8 mouse cellular contexts compared by ENCODE assay signal in the genomic region with DNA sequence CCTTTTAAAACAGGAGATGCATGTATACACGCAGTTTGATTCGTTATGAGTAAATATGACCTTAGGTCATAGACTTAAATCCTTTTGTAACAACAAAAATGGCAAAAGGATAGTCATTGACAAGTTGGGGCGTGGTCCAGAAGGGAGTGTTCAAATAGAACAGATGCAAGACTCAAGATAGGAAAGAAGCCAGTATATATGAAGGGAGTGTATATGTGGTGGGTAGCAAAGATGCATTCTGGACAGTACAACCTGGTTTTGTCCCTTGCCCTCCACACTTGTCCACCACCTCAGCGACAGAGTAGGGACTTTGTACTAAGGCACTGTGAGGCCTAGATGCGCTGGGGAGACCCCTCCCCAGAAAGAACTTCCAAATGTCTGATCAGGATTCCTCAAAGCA. TPM values are rescaled to one million over a fixed set of nuclear protein-coding genes. Genes with fewer than 3 reads are reported as not detected.
DNase-seq lines count a peak whose midpoint lies in the region; ATAC-seq and TF ChIP-seq lines count a peak whose summit lies in the region.

No protein-coding gene starts in this region.

- intact Hi-C loops in heart, postnatal 14 days (cut with DNase I) = loop anchor here (2.0 kb wide), 1 partner anchor 55 kb away; no protein-coding TSS in a partner anchor

- peaks cover 59% of the 10 kb centered on the region for H3K36me3 ChIP-seq in heart, postnatal 0 days (replicated peaks; ENCODE audit: control insufficient read depth, insufficient read depth, low read length)
- peaks cover 27% of the 10 kb centered on the region for H3K36me3 ChIP-seq in intestine, embryonic 15.5 days
- H3K36me3 ChIP-seq in midbrain, embryonic 16.5 days (ENCODE audit: control insufficient read depth, insufficient read depth, low read length) = peaks cover 43% of the 10 kb centered on the region

- WGBS in heart, postnatal 0 days = 69% methylated on average over 5 of the region's 5 CpGs
- WGBS in intestine, embryonic 15.5 days = 72% methylated on average over 5 of the region's 5 CpGs
- 77% methylated on average over 5 of the region's 5 CpGs for WGBS in midbrain, embryonic 16.5 days

- no peaks in the 10 kb centered on the region for H3K27me3 ChIP-seq in heart, postnatal 0 days (ENCODE audit: control insufficient read depth, insufficient read depth, low read length)
- H3K27me3 ChIP-seq in intestine, embryonic 15.5 days (replicated peaks) = no peaks in the 10 kb centered on the region
- no peaks in the 10 kb centered on the region for H3K27me3 ChIP-seq in midbrain, embryonic 16.5 days (ENCODE audit: control insufficient read depth, insufficient read depth, low read depth, low read length)

- H3K9me3 ChIP-seq in heart, postnatal 0 days (replicated peaks; ENCODE audit: control insufficient read depth, low read length) = no peaks in the 10 kb centered on the region
- H3K9me3 ChIP-seq in intestine, embryonic 15.5 days = no peaks in the 10 kb centered on the region
- no peaks in the 10 kb centered on the region for H3K9me3 ChIP-seq in midbrain, embryonic 16.5 days (replicated peaks; ENCODE audit: control insufficient read depth, low read length, poor library complexity, severe bottlenecking)

- TF ChIP-seq EP300 in heart, postnatal 0 days (IDR thresholded peaks at IDR 0.05; ENCODE audit: low read depth) = no peak

- H3K4me2 ChIP-seq in heart, postnatal 0 days (ENCODE audit: low read depth, low read length) = no peak overlapping the region
- H3K4me2 ChIP-seq in intestine, embryonic 15.5 days (replicated peaks) = no peak overlapping the region; the same call in 1 of the 2 replicates
- peak overlapping the region; percentile 87; the same call in 1 of the 2 replicates for H3K4me2 ChIP-seq in midbrain, embryonic 16.5 days (ENCODE audit: low read length)

- peaks cover 26% of the 10 kb centered on the region for H3K4me1 ChIP-seq in heart, postnatal 0 days (ENCODE audit: control insufficient read depth, insufficient read depth)
- 0 out of 2 replicates have a peak, but pooled peaks cover 8% of the 10 kb centered on the region for H3K4me1 ChIP-seq in intestine, embryonic 15.5 days (replicated peaks)
- peaks cover 16% of the 10 kb centered on the region for H3K4me1 ChIP-seq in midbrain, embryonic 16.5 days (ENCODE audit: control insufficient read depth, insufficient read depth, low read length)

- peak overlapping the region; percentile 22; the same call in 1 of the 2 replicates for H3K27ac ChIP-seq in heart, postnatal 0 days (ENCODE audit: low read depth)
- no peak overlapping the region for H3K27ac ChIP-seq in intestine, embryonic 15.5 days
- peak overlapping the region; percentile 55; the same call in 1 of the 2 replicates for H3K27ac ChIP-seq in midbrain, embryonic 16.5 days (ENCODE audit: low read length)

- no peak for DNase-seq in heart, postnatal 0 days (ENCODE audit: low spot score)
- no peak for DNase-seq in heart, postnatal 14 days
- DNase-seq in frontal cortex, adult 2 months (ENCODE audit: extremely low spot score in 1 of 2, low spot score in 1 of 2) = no peak
- DNase-seq in gastrocnemius, postnatal 4 days (ENCODE audit: low spot score in 2 of 2) = no peak

- TF ChIP-seq CTCF in heart, postnatal 0 days (IDR thresholded peaks at IDR 0.05; ENCODE audit: low read depth) = no peak

- H3K4me3 ChIP-seq in heart, postnatal 0 days (ENCODE audit: low read depth, low read length) = no peak overlapping the region
- no peak overlapping the region for H3K4me3 ChIP-seq in intestine, embryonic 15.5 days (replicated peaks)
- no peak overlapping the region for H3K4me3 ChIP-seq in midbrain, embryonic 16.5 days (ENCODE audit: low read depth, low read length)

- ATAC-seq in heart, postnatal 0 days (ENCODE audit: insufficient read depth, low read depth) = no peak
- peak; percentile 18; the same call in 1 of the 2 replicates for ATAC-seq in common myeloid progenitor, adult 5-6 weeks (replicated peaks; ENCODE audit: low read depth, poor library complexity, severe bottlenecking)
- ATAC-seq in intestine, embryonic 15.5 days = peak; percentile 50
- peak; percentile 23 for ATAC-seq in midbrain, embryonic 16.5 days
- no peak for ATAC-seq in activated CD4-positive, CD25-positive, alpha-beta regulatory T cell, adult 4 months

- H3K9ac ChIP-seq in heart, postnatal 0 days (replicated peaks; ENCODE audit: low read depth, low read length) = 0 out of 2 replicates have a peak overlapping the region, but pooled peaks have one; percentile 70
- H3K9ac ChIP-seq in intestine, embryonic 15.5 days = no peak overlapping the region
- H3K9ac ChIP-seq in midbrain, embryonic 16.5 days (ENCODE audit: low read depth, low read length) = no peak overlapping the region

RNA-seq across cellular contexts. Expression of a gene that starts 0.5 kb away (rescaled TPM):
- 12.0 and 13.7 TPM in 2 replicates for total RNA-seq in heart, postnatal 0 days (2014; rRNA removed; ENCODE audit: low replicate concordance)
- polyA plus RNA-seq in heart, postnatal 0 days (2015; fragmentation: Nextera tagmentation; extraction: Ambion mirVana) = 8.8 and 10.0 TPM in 2 replicates
- total RNA-seq in heart, postnatal 14 days (2021) = 10 to 100 TPM in 1 of 2 experiments, 1 to 10 TPM in 1; 9.9 to 11.4 TPM
- 1.6 and 6.1 TPM in 2 replicates for total RNA-seq in common myeloid progenitor, adult 5-6 weeks (2017)
- polyA plus RNA-seq in intestine, embryonic 15.5 days (2015; fragmentation: Nextera tagmentation; extraction: Ambion mirVana) = 10.4 and 12.0 TPM in 2 replicates
- polyA plus RNA-seq in midbrain, embryonic 16.5 days (2015; fragmentation: Nextera tagmentation; extraction: Ambion mirVana) = 33.2 and 51.7 TPM in 2 replicates
- 55.5 and 58.8 TPM in 2 replicates for polyA plus RNA-seq in frontal cortex, adult 2 months (2012; rRNA removed)
- total RNA-seq in gastrocnemius, postnatal 4 days (2021) = 1 to 10 TPM; 6.6 to 9.2 TPM
- polyA plus RNA-seq in activated CD4-positive, CD25-positive, alpha-beta regulatory T cell, adult 4 months (2017; shearing (Covaris generic)) = 1 to 10 TPM; 3.9 to 7.3 TPM

RNA-seq across cellular contexts. Expression of a gene that starts 18.4 kb away (rescaled TPM):
- total RNA-seq in heart, postnatal 0 days (2014; rRNA removed; ENCODE audit: low replicate concordance) = 0.08 TPM in 1 of 2 replicates, not detected in the other
- polyA plus RNA-seq in heart, postnatal 0 days (2015; fragmentation: Nextera tagmentation; extraction: Ambion mirVana) = 0.14 TPM in 2 replicates
- total RNA-seq in heart, postnatal 14 days (2021) = under 1 TPM; 0.12 TPM
- total RNA-seq in common myeloid progenitor, adult 5-6 weeks (2017) = 0.10 and 0.23 TPM in 2 replicates
- polyA plus RNA-seq in intestine, embryonic 15.5 days (2015; fragmentation: Nextera tagmentation; extraction: Ambion mirVana) = 0.64 and 1.3 TPM in 2 replicates
- 12.7 and 16.4 TPM in 2 replicates for polyA plus RNA-seq in midbrain, embryonic 16.5 days (2015; fragmentation: Nextera tagmentation; extraction: Ambion mirVana)
- polyA plus RNA-seq in frontal cortex, adult 2 months (2012; rRNA removed) = 67.4 and 74.7 TPM in 2 replicates
- under 1 TPM; 0.22 to 0.31 TPM for total RNA-seq in gastrocnemius, postnatal 4 days (2021)
- not detected for polyA plus RNA-seq in activated CD4-positive, CD25-positive, alpha-beta regulatory T cell, adult 4 months (2017; shearing (Covaris generic))

RNA-seq across cellular contexts. Expression of a gene that starts 24.1 kb away (rescaled TPM):
- 28.9 and 33.1 TPM in 2 replicates for total RNA-seq in heart, postnatal 0 days (2014; rRNA removed; ENCODE audit: low replicate concordance)
- 20.5 and 22.1 TPM in 2 replicates for polyA plus RNA-seq in heart, postnatal 0 days (2015; fragmentation: Nextera tagmentation; extraction: Ambion mirVana)
- total RNA-seq in heart, postnatal 14 days (2021) = 10 to 100 TPM; 30.7 to 31.8 TPM
- total RNA-seq in common myeloid progenitor, adult 5-6 weeks (2017) = 52.2 and 57.5 TPM in 2 replicates
- polyA plus RNA-seq in intestine, embryonic 15.5 days (2015; fragmentation: Nextera tagmentation; extraction: Ambion mirVana) = 62.6 and 65.0 TPM in 2 replicates
- 199 and 222 TPM in 2 replicates for polyA plus RNA-seq in midbrain, embryonic 16.5 days (2015; fragmentation: Nextera tagmentation; extraction: Ambion mirVana)
- polyA plus RNA-seq in frontal cortex, adult 2 months (2012; rRNA removed) = 204 and 217 TPM in 2 replicates
- 10 to 100 TPM; 43.7 to 44.3 TPM for total RNA-seq in gastrocnemius, postnatal 4 days (2021)
- polyA plus RNA-seq in activated CD4-positive, CD25-positive, alpha-beta regulatory T cell, adult 4 months (2017; shearing (Covaris generic)) = 10 to 100 TPM; 13.2 to 15.8 TPM

RNA-seq across cellular contexts. Expression of a gene that starts 45.4 kb away (rescaled TPM):
- total RNA-seq in heart, postnatal 0 days (2014; rRNA removed; ENCODE audit: low replicate concordance) = 3.6 and 5.7 TPM in 2 replicates
- 8.8 and 9.3 TPM in 2 replicates for polyA plus RNA-seq in heart, postnatal 0 days (2015; fragmentation: Nextera tagmentation; extraction: Ambion mirVana)
- total RNA-seq in heart, postnatal 14 days (2021) = 10 to 100 TPM; 27.0 TPM
- total RNA-seq in common myeloid progenitor, adult 5-6 weeks (2017) = 1.3 and 1.8 TPM in 2 replicates
- 36.1 and 43.3 TPM in 2 replicates for polyA plus RNA-seq in intestine, embryonic 15.5 days (2015; fragmentation: Nextera tagmentation; extraction: Ambion mirVana)
- polyA plus RNA-seq in midbrain, embryonic 16.5 days (2015; fragmentation: Nextera tagmentation; extraction: Ambion mirVana) = 17.5 and 19.0 TPM in 2 replicates
- polyA plus RNA-seq in frontal cortex, adult 2 months (2012; rRNA removed) = 19.5 and 20.7 TPM in 2 replicates
- 10 to 100 TPM in 1 of 2 experiments, 1 to 10 TPM in 1; 9.8 to 11.2 TPM for total RNA-seq in gastrocnemius, postnatal 4 days (2021)
- polyA plus RNA-seq in activated CD4-positive, CD25-positive, alpha-beta regulatory T cell, adult 4 months (2017; shearing (Covaris generic)) = 1 to 10 TPM; 6.0 to 9.3 TPM

Comparison
In these comparisons a context has a peak if more than half of its experiments do, and no peak if none do; other contexts are left out.
1. ATAC-seq: peak in common myeloid progenitor, adult 5-6 weeks (single experiment), intestine, embryonic 15.5 days (single experiment) and midbrain, embryonic 16.5 days (single experiment); none in heart, postnatal 0 days (single experiment) and activated CD4-positive, CD25-positive, alpha-beta regulatory T cell, adult 4 months (single experiment).